Mouse (Mus musculus) erythroblast, embryonic 14.5 days (primary cell): Measurements from ENCODE around the gene Pitpnm1.

ENCODE experiments used
- GATA1 ChIP-seq: IDR thresholded peaks from 2 replicates; pipeline ENCODE4 v1.6.1; 2012; ENCODE audit warnings: low read length, inconsistent platforms, mixed read lengths
- TAL1 ChIP-seq: IDR thresholded peaks from 3 replicates; pipeline ENCODE4 v1.6.1; 2012; ENCODE audit warnings: low read length, inconsistent platforms, mixed read lengths

- TF ChIP-seq TAL1 (no peak), GATA1 (no peak)
Observed at GRCm38 (mm10) chr19:4131075-4131474, 31.3 kb downstream of the Pitpnm1 start.
